Mouse (Mus musculus) forebrain, postnatal 0 days (tissue): ENCODE data around the gene Mark2. TPM values are rescaled to one million over a fixed set of nuclear protein-coding genes. Genes with fewer than 3 reads are reported as not detected.

ENCODE experiments used
- ATAC-seq: fragments of 200-750 bp; cut with Nextera tagmentation; 2 replicates; pipeline ENCODE4 v1.8.0; 2017; ENCODE audit warnings: mild to moderate bottlenecking, moderate library complexity
- DNase-seq: peaks from one replicate; pipeline ENCODE4 v3.0.0-alpha.2; 2015
- H3K27ac ChIP-seq: fragments of 300-500 bp; sonication (generic); 2 replicates; pipeline ENCODE4 v1.5.1; 2014; ENCODE audit warnings: low read depth, mild to moderate bottlenecking, antibody characterized with exemption, low read length, moderate library complexity, mixed read lengths
- H3K27me3 ChIP-seq: fragments of 300-500 bp; sonication (generic); 2 replicates; pipeline ENCODE4 v1.6.1; 2014; ENCODE audit warnings: mild to moderate bottlenecking, low read length, mixed read lengths; ENCODE audit not compliant: insufficient read depth
- H3K36me3 ChIP-seq: fragments of 300-500 bp; sonication (generic); 2 replicates; pipeline ENCODE4 v1.6.1; 2014; ENCODE audit warnings: mild to moderate bottlenecking, moderate library complexity; ENCODE audit not compliant: insufficient read depth
- H3K4me1 ChIP-seq: fragments of 300-500 bp; sonication (generic); 2 replicates; pipeline ENCODE4 v1.6.1; 2014; ENCODE audit warnings: antibody characterized with exemption; ENCODE audit not compliant: insufficient read depth
- H3K4me2 ChIP-seq: fragments of 300-500 bp; sonication (generic); 2 replicates; pipeline ENCODE4 v1.6.1; 2014; ENCODE audit warnings: low read depth, mild to moderate bottlenecking, moderate library complexity
- H3K4me3 ChIP-seq: fragments of 300-500 bp; sonication (generic); 2 replicates; pipeline ENCODE4 v1.5.1; 2014; ENCODE audit warnings: low read depth, low read length, mixed read lengths
- H3K9ac ChIP-seq: fragments of 300-500 bp; sonication (generic); 2 replicates; pipeline ENCODE4 v1.6.1; 2014; ENCODE audit warnings: mild to moderate bottlenecking
- H3K9me3 ChIP-seq: fragments of 300-500 bp; sonication (generic); 2 replicates; pipeline ENCODE4 v1.6.1; 2016; ENCODE audit warnings: low read length
- CTCF ChIP-seq: sonication (generic); IDR thresholded peaks from 2 replicates; pipeline ENCODE4 v1.5.1; 2016; ENCODE audit warnings: antibody characterized with exemption, control low read depth, low read depth
- WGBS: fragments of 180-500 bp; shearing (Covaris S2); extraction: QIAGEN DNeasy Blood & Tissue Kit; methylation state at CpG from one replicate; pipeline ENCODE4 v1.1.7; 2014; 5-methylcytosine and 5-hydroxymethylcytosine counted together
- polyA plus RNA-seq: library from polyadenylated mRNA; unstranded; fragments of >200 nt; fragmentation: Nextera tagmentation; extraction: Ambion mirVana; gene quantifications from 2 replicates; pipeline ENCODE4 v1.2.1, GENCODE M21; 2015
- total RNA-seq: library from RNA; depleted of rRNA; stranded (reverse); fragments of >200 nt; gene quantifications from 2 replicates; pipeline ENCODE4 v1.2.3, GENCODE M21; 2014

Mark2 gene
- total and polyA plus RNA-seq, 2 experiments from 2014 or later: 35.7 to 38.7 TPM

GRCm38 (mm10) chr19:7267091-7267741 lies 74.4 kb downstream of the Mark2 start, which contains the start of gene Rcor2:
Rcor2 (plus strand) TSS chr19:7267325.
- Histone ChIP-seq H3K9me3 (no peaks in the 10 kb centered on the region), H3K36me3 (peaks cover 15% of the 10 kb centered on the region), H3K27me3 (no peaks in the 10 kb centered on the region), H3K4me1 (peaks cover 29% of the 10 kb centered on the region), H3K27ac (peak within 1 kb of the TSS; percentile 95), H3K4me3 (peak within 1 kb of the TSS; percentile 79), H3K4me2 (peak within 1 kb of the TSS; percentile 91), H3K9ac (peak within 1 kb of the TSS; percentile 80)
- 2% methylated on average over 27 of the region's 28 CpGs for WGBS
- peak; percentile 87 for DNase-seq
- TF ChIP-seq CTCF: no peak
- ATAC-seq: peak; percentile 58

- H3K4me2 ChIP-seq: peak overlapping the region; percentile 91; the same call in 1 of the 2 replicates
- peaks cover 8% of the 10 kb centered on the region for H3K36me3 ChIP-seq
- H3K4me1 ChIP-seq: peaks cover 29% of the 10 kb centered on the region
- H3K9ac ChIP-seq: peak overlapping the region; percentile 80; the same call in 1 of the 2 replicates
- no peaks in the 10 kb centered on the region for H3K9me3 ChIP-seq
- no peak for TF ChIP-seq CTCF
- H3K4me3 ChIP-seq: no peak overlapping the region
- peak; percentile 60 for DNase-seq
- no peak for ATAC-seq
- 31% methylated on average over 4 of the region's 4 CpGs for WGBS
- H3K27me3 ChIP-seq: no peaks in the 10 kb centered on the region
- peak overlapping the region; percentile 95 for H3K27ac ChIP-seq
Measured at GRCm38 (mm10) chr19:7266421-7266831, 75.2 kb downstream of the Mark2 start.

GRCm38 (mm10) chr19:7265478-7266191 lies 76.0 kb downstream of the Mark2 start:
- Histone ChIP-seq H3K4me2 (no peak overlapping the region), H3K4me3 (no peak overlapping the region), H3K36me3 (0 out of 2 replicates have a peak, but pooled peaks cover under 1% of the 10 kb centered on the region), H3K9ac (no peak overlapping the region), H3K4me1 (peaks cover 29% of the 10 kb centered on the region), H3K27me3 (no peaks in the 10 kb centered on the region), H3K27ac (peak overlapping the region; percentile 95), H3K9me3 (no peaks in the 10 kb centered on the region)
- peak; percentile 35 for DNase-seq
- no peak for ATAC-seq
- 15% methylated on average over 14 of the region's 14 CpGs for WGBS
- no peak for TF ChIP-seq CTCF

GRCm38 (mm10) chr19:7264766-7265331 lies 76.8 kb downstream of the Mark2 start:
- 10% methylated on average over 6 of the region's 6 CpGs for WGBS
- no peak for ATAC-seq
- Histone ChIP-seq H3K27me3 (no peaks in the 10 kb centered on the region), H3K4me3 (no peak overlapping the region), H3K36me3 (no peaks in the 10 kb centered on the region), H3K9me3 (no peaks in the 10 kb centered on the region), H3K4me1 (peaks cover 29% of the 10 kb centered on the region), H3K27ac (peak overlapping the region; percentile 95), H3K9ac (no peak overlapping the region), H3K4me2 (no peak overlapping the region)
- TF ChIP-seq CTCF: no peak
- peak; percentile 38 for DNase-seq

- Histone ChIP-seq H3K36me3 (no peaks in the 10 kb centered on the region), H3K4me1 (peaks cover 24% of the 10 kb centered on the region), H3K9me3 (no peaks in the 10 kb centered on the region), H3K27ac (0 out of 2 replicates have a peak overlapping the region, but pooled peaks have one; percentile 95), H3K4me3 (no peak overlapping the region), H3K9ac (no peak overlapping the region), H3K4me2 (no peak overlapping the region), H3K27me3 (no peaks in the 10 kb centered on the region)
- TF ChIP-seq CTCF: peak; percentile 85
- 11% methylated on average over 9 of the region's 9 CpGs for WGBS
- peak; percentile 76 for DNase-seq
- no peak for ATAC-seq
Measured at GRCm38 (mm10) chr19:7264088-7264765, 77.4 kb downstream of the Mark2 start.

GRCm38 (mm10) chr19:7262592-7262991 lies 79.1 kb downstream of the Mark2 start:
- Histone ChIP-seq H3K36me3 (no peaks in the 10 kb centered on the region), H3K9ac (no peak overlapping the region), H3K27me3 (no peaks in the 10 kb centered on the region), H3K9me3 (no peaks in the 10 kb centered on the region), H3K4me1 (peaks cover 22% of the 10 kb centered on the region), H3K4me2 (no peak overlapping the region), H3K4me3 (no peak overlapping the region), H3K27ac (no peak overlapping the region)
- WGBS: 91% methylated on average over 1 of the region's 1 CpGs
- DNase-seq: no peak
- no peak for TF ChIP-seq CTCF
- ATAC-seq: no peak
